Mouse (Mus musculus) olfactory bulb, adult 2 months (tissue): ENCODE data around the gene Pld3.

ENCODE experiments used
- CTCF ChIP-seq: fragments of 200-500 bp; IDR thresholded peaks from 2 replicates; pipeline ENCODE4 v1.5.1; 2012; ENCODE audit warnings: low read depth, mild to moderate bottlenecking, low read length, moderate library complexity; ENCODE audit not compliant: insufficient read depth
- POLR2A ChIP-seq: fragments of 200-500 bp; IDR thresholded peaks from 2 replicates; pipeline ENCODE4 v1.6.1; 2012; ENCODE audit warnings: mild to moderate bottlenecking, low read depth, low read length, moderate library complexity; ENCODE audit not compliant: insufficient read depth

DNA sequence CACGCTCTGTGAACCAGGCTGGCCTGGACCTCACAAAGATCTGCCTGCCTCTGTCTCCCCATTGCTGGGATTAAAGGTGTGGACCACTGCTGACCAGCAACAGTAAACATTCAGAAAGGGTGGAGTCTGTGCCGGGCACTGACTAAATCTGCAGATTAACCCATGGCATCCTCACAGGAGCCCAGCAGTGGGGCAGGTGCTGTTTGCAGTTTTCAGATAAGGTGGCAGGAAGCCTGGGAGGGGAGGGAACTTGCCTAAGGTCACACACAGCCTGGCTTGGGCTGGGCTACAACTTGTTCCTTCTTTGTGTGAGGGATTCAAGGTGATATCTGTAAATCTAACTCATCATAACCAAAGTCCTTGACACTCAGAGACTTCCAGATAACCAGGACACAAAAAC, 12.5 kb downstream of the Pld3 start:
- TF ChIP-seq CTCF (no peak), POLR2A (no peak)
